Mouse (Mus musculus): ENCODE data around the gene B4galt2. TPM values are rescaled to one million over a fixed set of nuclear protein-coding genes. Genes with fewer than 3 reads are reported as not detected.
A peak's percentile ranks its signal among the peaks of the same experiment; 100 is the strongest.

Gene B4galt2
- 16.6 and 17.9 TPM in 2 replicates for polyA plus RNA-seq (2015; fragmentation: Nextera tagmentation; extraction: Ambion mirVana)

- Histone ChIP-seq H3K27ac (peak within 1 kb of the TSS; percentile 48), H3K27me3 (replicated peaks) (no peaks in the 10 kb centered on the region), H3K4me1 (peaks cover 36% of the 10 kb centered on the region), H3K4me2 (peak within 1 kb of the TSS; percentile 91), H3K9ac (peak within 1 kb of the TSS; percentile 74), H3K36me3 (0 out of 2 replicates have a peak, but pooled peaks cover 17% of the 10 kb centered on the region), H3K9me3 (no peaks in the 10 kb centered on the region), H3K4me3 (replicated peaks) (peak within 1 kb of the TSS; percentile 78)
- WGBS, result 2% methylated on average over 50 of the region's 103 CpGs
- ATAC-seq (ENCODE audit: insufficient read depth, low FRiP score, low read depth), result peak; percentile 37; the same call in 1 of the 2 replicates
These were observed at the start of gene B4galt2 for GRCm38 (mm10) chr4:117882701-117883691. Gene B4galt2, minus strand, starts transcription at chr4:117883487.

- Histone ChIP-seq H3K36me3 (no peaks in the 10 kb centered on the region), H3K27me3 (replicated peaks) (peaks cover 26% of the 10 kb centered on the region), H3K4me3 (replicated peaks) (peak within 1 kb of the TSS; percentile 46), H3K4me2 (peak within 1 kb of the TSS; percentile 94), H3K9ac (peak within 1 kb of the TSS; percentile 40), H3K27ac (peak within 1 kb of the TSS; percentile 65), H3K9me3 (no peaks in the 10 kb centered on the region), H3K4me1 (peaks cover 41% of the 10 kb centered on the region)
- 1% methylated on average over 27 of the region's 33 CpGs for WGBS
- ATAC-seq (ENCODE audit: insufficient read depth, low FRiP score, low read depth), result peak; percentile 64
These were observed 46.1 kb upstream of the B4galt2 start, which contains the start of gene Artn for GRCm38 (mm10) chr4:117929391-117929881. Gene Artn, minus strand, starts transcription at chr4:117929763.

GRCm38 (mm10) chr4:117928699-117929241 lies 45.5 kb upstream of the B4galt2 start:
- Histone ChIP-seq H3K9me3 (no peaks in the 10 kb centered on the region), H3K4me3 (replicated peaks) (peak overlapping the region; percentile 46), H3K4me1 (peaks cover 41% of the 10 kb centered on the region), H3K4me2 (peak overlapping the region; percentile 94), H3K9ac (peak overlapping the region; percentile 40), H3K27me3 (replicated peaks) (peaks cover 26% of the 10 kb centered on the region), H3K27ac (peak overlapping the region; percentile 65), H3K36me3 (no peaks in the 10 kb centered on the region)
- peak; percentile 70 for ATAC-seq (ENCODE audit: insufficient read depth, low FRiP score, low read depth)
- WGBS, result 4% methylated on average over 13 of the region's 13 CpGs

GRCm38 (mm10) chr4:117928234-117928633 lies 44.9 kb upstream of the B4galt2 start:
- H3K27me3 ChIP-seq (replicated peaks), result peaks cover 26% of the 10 kb centered on the region
- no peaks in the 10 kb centered on the region for H3K36me3 ChIP-seq
- ATAC-seq (ENCODE audit: insufficient read depth, low FRiP score, low read depth), result no peak; the same call in 1 of the 2 replicates
- H3K4me1 ChIP-seq, result peaks cover 41% of the 10 kb centered on the region
- H3K9ac ChIP-seq, result no peak overlapping the region
- WGBS, result 26% methylated on average over 6 of the region's 6 CpGs
- H3K27ac ChIP-seq, result peak overlapping the region; percentile 31; the same call in 1 of the 2 replicates
- H3K9me3 ChIP-seq, result no peaks in the 10 kb centered on the region
- peak overlapping the region; percentile 94 for H3K4me2 ChIP-seq
- peak overlapping the region; percentile 46 for H3K4me3 ChIP-seq (replicated peaks)

GRCm38 (mm10) chr4:117926545-117927482 lies 43.5 kb upstream of the B4galt2 start:
- Histone ChIP-seq H3K9me3 (no peaks in the 10 kb centered on the region), H3K27ac (no peak overlapping the region), H3K27me3 (replicated peaks) (peaks cover 26% of the 10 kb centered on the region), H3K4me2 (peak overlapping the region; percentile 94), H3K4me3 (replicated peaks) (peak overlapping the region; percentile 46), H3K4me1 (peaks cover 41% of the 10 kb centered on the region), H3K9ac (peak overlapping the region; percentile 29), H3K36me3 (no peaks in the 10 kb centered on the region)
- WGBS, result 3% methylated on average over 71 of the region's 71 CpGs
- ATAC-seq (ENCODE audit: insufficient read depth, low FRiP score, low read depth), result peak; percentile 32; the same call in 1 of the 2 replicates

- no peak overlapping the region for H3K27ac ChIP-seq
- H3K9me3 ChIP-seq, result no peaks in the 10 kb centered on the region
- H3K36me3 ChIP-seq, result no peaks in the 10 kb centered on the region
- no peak for ATAC-seq (ENCODE audit: insufficient read depth, low FRiP score, low read depth)
- no peak overlapping the region for H3K9ac ChIP-seq
- H3K4me2 ChIP-seq, result no peak overlapping the region
- peaks cover 37% of the 10 kb centered on the region for H3K4me1 ChIP-seq
- 41% methylated on average over 6 of the region's 6 CpGs for WGBS
- H3K27me3 ChIP-seq (replicated peaks), result peaks cover 26% of the 10 kb centered on the region
- no peak overlapping the region for H3K4me3 ChIP-seq (replicated peaks)
These were observed 41.6 kb upstream of the B4galt2 start for GRCm38 (mm10) chr4:117924916-117925315.

- no peak overlapping the region for H3K9ac ChIP-seq
- no peak overlapping the region for H3K4me3 ChIP-seq (replicated peaks)
- peaks cover 23% of the 10 kb centered on the region for H3K27me3 ChIP-seq (replicated peaks)
- H3K27ac ChIP-seq, result no peak overlapping the region
- 49% methylated on average over 2 of the region's 2 CpGs for WGBS
- H3K4me1 ChIP-seq, result peaks cover 22% of the 10 kb centered on the region
- no peaks in the 10 kb centered on the region for H3K9me3 ChIP-seq
- no peaks in the 10 kb centered on the region for H3K36me3 ChIP-seq
- no peak for ATAC-seq (ENCODE audit: insufficient read depth, low FRiP score, low read depth)
- H3K4me2 ChIP-seq, result no peak overlapping the region
These were observed 40.2 kb upstream of the B4galt2 start for GRCm38 (mm10) chr4:117923450-117923849.

- Histone ChIP-seq H3K4me3 (replicated peaks) (no peak overlapping the region), H3K4me1 (peaks cover 8% of the 10 kb centered on the region; the same call in 1 of the 2 replicates), H3K9ac (no peak overlapping the region), H3K27me3 (replicated peaks) (peaks cover 11% of the 10 kb centered on the region), H3K27ac (no peak overlapping the region), H3K36me3 (no peaks in the 10 kb centered on the region), H3K9me3 (no peaks in the 10 kb centered on the region), H3K4me2 (no peak overlapping the region)
- no peak for ATAC-seq (ENCODE audit: insufficient read depth, low FRiP score, low read depth)
- 85% methylated on average over 2 of the region's 2 CpGs for WGBS
These were observed 38.1 kb upstream of the B4galt2 start for GRCm38 (mm10) chr4:117921358-117921757.

- ATAC-seq (ENCODE audit: insufficient read depth, low FRiP score, low read depth), result no peak
- Histone ChIP-seq H3K27ac (peak overlapping the region; percentile 65), H3K27me3 (replicated peaks) (no peaks in the 10 kb centered on the region; the same call in 1 of the 2 replicates), H3K9me3 (no peaks in the 10 kb centered on the region), H3K4me3 (replicated peaks) (no peak overlapping the region), H3K36me3 (no peaks in the 10 kb centered on the region), H3K9ac (no peak overlapping the region), H3K4me1 (peaks cover 20% of the 10 kb centered on the region), H3K4me2 (no peak overlapping the region)
- WGBS, result 66% methylated on average over 5 of the region's 5 CpGs
These were observed 35.5 kb upstream of the B4galt2 start for GRCm38 (mm10) chr4:117918762-117919161.

- WGBS, result 41% methylated on average over 3 of the region's 3 CpGs
- Histone ChIP-seq H3K9me3 (no peaks in the 10 kb centered on the region), H3K27me3 (replicated peaks) (no peaks in the 10 kb centered on the region; the same call in 1 of the 2 replicates), H3K27ac (peak overlapping the region; percentile 65), H3K4me2 (no peak overlapping the region), H3K4me1 (peaks cover 25% of the 10 kb centered on the region), H3K9ac (no peak overlapping the region), H3K36me3 (no peaks in the 10 kb centered on the region), H3K4me3 (replicated peaks) (no peak overlapping the region)
- no peak for ATAC-seq (ENCODE audit: insufficient read depth, low FRiP score, low read depth)
These were observed 35.0 kb upstream of the B4galt2 start for GRCm38 (mm10) chr4:117918261-117918660.

GRCm38 (mm10) chr4:117917847-117918246 lies 34.6 kb upstream of the B4galt2 start:
- Histone ChIP-seq H3K9ac (no peak overlapping the region), H3K9me3 (no peaks in the 10 kb centered on the region), H3K27ac (peak overlapping the region; percentile 65; the same call in 1 of the 2 replicates), H3K4me1 (peaks cover 29% of the 10 kb centered on the region), H3K4me2 (no peak overlapping the region), H3K36me3 (no peaks in the 10 kb centered on the region), H3K4me3 (replicated peaks) (no peak overlapping the region), H3K27me3 (replicated peaks) (no peaks in the 10 kb centered on the region; the same call in 1 of the 2 replicates)
- ATAC-seq (ENCODE audit: insufficient read depth, low FRiP score, low read depth), result no peak
- WGBS, result 82% methylated on average over 4 of the region's 4 CpGs
